Mouse (Mus musculus) embryonic fibroblast, embryonic 13.5 days (primary cell): Measurements from ENCODE around the gene Slc35b2.

Experiments used
- CTCF ChIP-seq: IDR thresholded peaks from 2 replicates; pipeline ENCODE4 v1.5.1; 2011; ENCODE audit warnings: mild to moderate bottlenecking, control low read depth, low read length, moderate library complexity, borderline replicate concordance; ENCODE audit not compliant: insufficient read depth
- POLR2A ChIP-seq: IDR thresholded peaks from 2 replicates; pipeline ENCODE4 v1.6.1; 2011; ENCODE audit warnings: low read depth, mild to moderate bottlenecking, control low read depth, low read length, moderate library complexity

DNA sequence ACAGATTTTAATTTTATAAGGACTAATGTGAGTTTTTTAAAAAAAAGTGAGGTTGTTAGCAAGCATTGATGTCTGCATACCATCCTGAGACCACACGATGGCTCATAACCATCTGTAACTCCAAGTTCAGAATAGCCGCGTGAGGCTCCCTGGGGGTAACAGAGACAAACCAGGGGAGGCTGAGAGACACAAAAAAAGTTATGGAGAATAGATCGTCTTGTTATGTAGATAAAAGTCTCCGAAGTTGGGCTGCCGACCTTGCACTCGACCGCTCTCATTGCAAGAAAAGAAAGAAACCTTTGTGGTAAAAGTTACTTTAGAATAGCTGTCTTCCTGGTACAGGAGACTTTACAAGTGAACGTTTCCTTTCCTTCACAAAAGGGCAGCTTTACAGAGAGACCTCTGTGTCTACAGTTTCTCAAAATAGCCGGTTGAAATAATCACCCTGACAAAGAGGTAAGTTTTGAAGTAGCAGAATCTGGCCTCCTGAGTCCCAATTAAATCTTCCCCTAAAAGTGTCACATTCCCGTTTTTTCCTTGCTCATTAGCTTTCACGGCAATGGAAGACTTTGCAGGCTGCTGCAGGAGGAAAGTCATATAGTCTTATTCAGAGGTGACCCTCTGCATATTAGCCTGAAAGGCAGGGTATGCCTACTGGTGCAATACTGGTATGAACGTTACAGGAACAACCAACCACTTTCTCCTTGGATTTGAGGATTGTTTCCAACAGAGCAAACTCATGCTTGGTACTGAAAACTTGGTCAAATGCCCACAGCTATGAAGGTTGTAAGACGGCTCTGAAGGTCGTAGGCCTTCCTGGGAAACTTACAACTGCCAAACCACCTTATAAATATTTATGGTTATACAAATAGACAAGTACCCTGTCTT is 43.6 kb downstream of the Slc35b2 start:
- TF ChIP-seq POLR2A (no peak), CTCF (no peak)
